Mouse (Mus musculus) small intestine, adult 2 months (tissue): ENCODE data around the gene Ccdc63.
"Not testable (repeated sequence)": the region's sequence is repeated elsewhere in the genome, so short reads cannot be mapped to it uniquely, and the experiment has no call there.

Experiments used
- CTCF ChIP-seq: fragments of 200-500 bp; IDR thresholded peaks from 2 replicates; pipeline ENCODE4 v1.5.1; 2012; ENCODE audit warnings: low read depth, mild to moderate bottlenecking, control low read depth, inconsistent platforms, low read length, moderate library complexity, mixed read lengths; ENCODE audit not compliant: insufficient replicate concordance, insufficient read length; ENCODE audit errors: extremely low read depth
- POLR2A ChIP-seq: fragments of 200-500 bp; IDR thresholded peaks from 2 replicates; pipeline ENCODE4 v1.6.1; 2012; ENCODE audit warnings: low read depth, mild to moderate bottlenecking, control low read depth, inconsistent platforms, low read length, moderate library complexity

GRCm38 (mm10) chr5:122152508-122152907 is 11.9 kb upstream of the Ccdc63 start:
- TF ChIP-seq POLR2A, CTCF: not testable (repeated sequence)
